Mouse (Mus musculus) heart, embryonic 13.5 days (tissue): ENCODE measurements around the gene Samhd1. TPM values are rescaled to one million over a fixed set of nuclear protein-coding genes. Genes with fewer than 3 reads are reported as not detected.
"Not testable (repeated sequence)": the region's sequence is repeated elsewhere in the genome, so short reads cannot be mapped to it uniquely, and the experiment has no call there.

Source experiments
- ATAC-seq: fragments of 200-750 bp; cut with Nextera tagmentation; 2 replicates; pipeline ENCODE4 v1.8.0; 2017; ENCODE audit warnings: moderate TSS enrichment; ENCODE audit not compliant: insufficient number of reproducible peaks, low FRiP score, low TSS enrichment; ENCODE audit errors: extremely low read depth
- H3K27ac ChIP-seq: fragments of 300-500 bp; sonication (generic); replicated peaks from 2 replicates; pipeline ENCODE4 v1.5.1; 2015; ENCODE audit warnings: moderate library complexity, mild to moderate bottlenecking, inconsistent platforms
- H3K27me3 ChIP-seq: fragments of 300-500 bp; sonication (generic); replicated peaks from 2 replicates; pipeline ENCODE4 v1.6.1; 2015; ENCODE audit warnings: mild to moderate bottlenecking, inconsistent platforms
- H3K36me3 ChIP-seq: fragments of 300-500 bp; sonication (generic); 2 replicates; pipeline ENCODE4 v1.6.1; 2015; ENCODE audit warnings: mild to moderate bottlenecking, inconsistent platforms
- H3K4me1 ChIP-seq: fragments of 300-500 bp; sonication (generic); 2 replicates; pipeline ENCODE4 v1.6.1; 2015; ENCODE audit warnings: inconsistent platforms
- H3K4me2 ChIP-seq: fragments of 300-500 bp; sonication (generic); 2 replicates; pipeline ENCODE4 v1.6.1; 2015; ENCODE audit warnings: inconsistent platforms, mild to moderate bottlenecking, moderate library complexity
- H3K4me3 ChIP-seq: fragments of 300-500 bp; sonication (generic); 2 replicates; pipeline ENCODE4 v1.5.1; 2015; ENCODE audit warnings: moderate library complexity, mild to moderate bottlenecking, inconsistent platforms
- H3K9ac ChIP-seq: fragments of 300-500 bp; sonication (generic); 2 replicates; pipeline ENCODE4 v1.6.1; 2015; ENCODE audit warnings: inconsistent platforms, mild to moderate bottlenecking, moderate library complexity
- H3K9me3 ChIP-seq: fragments of 300-500 bp; sonication (generic); 2 replicates; pipeline ENCODE4 v1.6.1; 2016; ENCODE audit warnings: inconsistent platforms
- WGBS: fragments of 180-500 bp; shearing (Covaris S2); methylation state at CpG from one replicate; pipeline ENCODE4 v1.1.7; 2015; ENCODE audit warnings: mixed read lengths; 5-methylcytosine and 5-hydroxymethylcytosine counted together
- polyA plus RNA-seq: library from polyadenylated mRNA; unstranded; fragments of >200 nt; fragmentation: Nextera tagmentation; extraction: Ambion mirVana; gene quantifications from 2 replicates; pipeline ENCODE4 v1.2.1, GENCODE M21; 2015

Gene Samhd1
- polyA plus RNA-seq = 15.9 and 16.4 TPM in 2 replicates

DNA sequence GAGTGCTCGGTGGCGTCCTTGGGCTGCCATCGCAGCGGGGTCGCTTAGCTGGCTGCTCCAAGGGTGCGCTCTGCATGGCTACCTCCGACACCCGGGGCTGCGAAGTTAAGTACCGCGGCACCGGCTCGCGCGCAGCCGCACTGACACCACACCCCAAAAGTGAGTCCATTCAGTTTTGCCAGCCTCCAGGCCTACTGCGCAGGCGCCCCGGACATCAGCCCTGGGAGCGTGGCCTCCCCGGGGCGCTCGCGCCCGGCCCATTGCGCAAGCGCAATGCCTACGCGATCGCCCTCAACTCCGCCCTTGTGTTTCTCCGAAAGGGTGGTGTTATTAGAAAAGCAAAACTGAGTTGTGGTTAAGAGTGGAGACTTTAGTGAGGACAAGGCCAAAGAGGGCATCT, at the start of gene Samhd1:
TSS of gene Samhd1 (minus strand) at position 252 of the 400 bp plus-strand sequence.
- H3K9me3 ChIP-seq = peaks cover 3% of the 10 kb centered on the region; the same call in 1 of the 2 replicates
- H3K4me1 ChIP-seq = peaks cover 16% of the 10 kb centered on the region
- H3K27ac ChIP-seq = peak within 1 kb of the TSS; percentile 83
- H3K36me3 ChIP-seq = no peaks in the 10 kb centered on the region
- H3K4me2 ChIP-seq = peak within 1 kb of the TSS; percentile 76
- no peaks in the 10 kb centered on the region for H3K27me3 ChIP-seq
- H3K9ac ChIP-seq = peak within 1 kb of the TSS; percentile 88
- under 1% methylated on average over 32 of the region's 32 CpGs for WGBS
- ATAC-seq = peak; percentile 91
- peak within 1 kb of the TSS; percentile 77 for H3K4me3 ChIP-seq

DNA sequence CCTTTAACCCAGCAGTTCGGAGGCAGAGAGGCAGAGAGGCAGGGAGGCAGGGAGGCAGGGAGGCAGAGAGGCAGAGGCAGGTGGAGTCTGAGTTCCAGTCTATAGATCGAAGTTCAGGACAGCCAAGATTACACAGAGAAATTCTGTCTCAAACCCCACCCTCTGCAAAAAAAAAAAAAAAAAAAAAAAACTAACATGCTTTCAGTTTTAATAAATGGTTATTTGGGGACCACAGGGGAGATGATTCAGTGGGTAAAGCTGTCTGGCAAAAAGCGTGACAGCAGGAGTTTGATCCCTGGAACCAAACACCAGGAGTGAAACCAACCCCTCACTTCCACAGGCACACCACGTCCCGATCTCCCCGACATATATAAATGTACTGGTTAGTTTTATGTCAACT, 43.1 kb upstream of the Samhd1 start:
- no peak for ATAC-seq
- Histone ChIP-seq H3K36me3 (peaks cover 72% of the 10 kb centered on the region), H3K4me1 (no peaks in the 10 kb centered on the region), H3K27ac (no peak overlapping the region), H3K9ac (no peak overlapping the region), H3K9me3 (no peaks in the 10 kb centered on the region), H3K27me3 (no peaks in the 10 kb centered on the region), H3K4me3 (no peak overlapping the region), H3K4me2 (no peak overlapping the region)
- WGBS = 84% methylated on average over 6 of the region's 6 CpGs

DNA sequence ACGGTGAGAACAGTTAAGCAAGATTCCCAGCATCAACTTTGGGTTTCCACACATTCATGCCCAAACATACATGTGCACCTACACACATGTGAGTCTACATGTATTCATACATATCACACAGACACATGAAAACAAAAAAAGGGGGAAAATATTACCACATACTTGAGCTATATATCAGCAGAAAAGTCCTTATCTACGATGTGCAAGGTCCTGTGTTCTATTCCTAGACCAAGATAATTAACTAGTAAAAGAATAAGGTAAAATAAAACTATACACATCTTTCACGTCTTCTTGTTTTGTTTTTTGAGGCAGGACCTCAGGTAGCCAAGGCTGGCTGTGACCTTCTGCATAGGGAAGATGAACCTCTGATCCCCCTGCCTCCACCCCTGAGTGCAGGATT, 41.2 kb upstream of the Samhd1 start:
- Histone ChIP-seq H3K4me3 (no peak overlapping the region), H3K9ac (no peak overlapping the region), H3K36me3 (peaks cover 68% of the 10 kb centered on the region), H3K27me3 (no peaks in the 10 kb centered on the region), H3K9me3 (no peaks in the 10 kb centered on the region), H3K4me1 (no peaks in the 10 kb centered on the region), H3K27ac (no peak overlapping the region), H3K4me2 (no peak overlapping the region)
- WGBS = 82% methylated on average over 3 of the region's 3 CpGs
- no peak for ATAC-seq

DNA sequence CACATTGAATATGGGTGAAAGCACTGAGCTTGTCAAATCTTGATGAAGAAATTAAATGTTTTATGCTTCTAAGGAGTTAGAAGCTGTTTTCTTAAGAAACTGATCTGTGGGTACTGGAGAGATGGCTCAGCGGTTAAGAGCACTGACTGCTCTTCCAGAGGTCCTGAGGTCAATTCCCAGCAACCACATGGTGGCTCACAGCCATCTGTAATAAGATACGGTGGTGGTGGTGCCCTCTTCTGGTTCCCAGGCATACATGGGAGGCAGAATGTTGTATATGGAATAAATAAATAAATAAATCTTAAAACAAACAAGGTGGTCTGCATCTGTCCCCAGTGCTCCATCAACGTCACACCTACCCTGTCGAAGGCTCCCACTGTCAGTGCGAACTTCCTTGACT, 39.4 kb upstream of the Samhd1 start:
- peaks cover 10% of the 10 kb centered on the region for H3K4me1 ChIP-seq
- H3K4me3 ChIP-seq = no peak overlapping the region
- H3K36me3 ChIP-seq = peaks cover 64% of the 10 kb centered on the region
- H3K27me3 ChIP-seq = no peaks in the 10 kb centered on the region
- H3K9ac ChIP-seq = no peak overlapping the region
- H3K27ac ChIP-seq = no peak overlapping the region
- no peaks in the 10 kb centered on the region for H3K9me3 ChIP-seq
- ATAC-seq = no peak
- no peak overlapping the region for H3K4me2 ChIP-seq
- 70% methylated on average over 5 of the region's 5 CpGs for WGBS

DNA sequence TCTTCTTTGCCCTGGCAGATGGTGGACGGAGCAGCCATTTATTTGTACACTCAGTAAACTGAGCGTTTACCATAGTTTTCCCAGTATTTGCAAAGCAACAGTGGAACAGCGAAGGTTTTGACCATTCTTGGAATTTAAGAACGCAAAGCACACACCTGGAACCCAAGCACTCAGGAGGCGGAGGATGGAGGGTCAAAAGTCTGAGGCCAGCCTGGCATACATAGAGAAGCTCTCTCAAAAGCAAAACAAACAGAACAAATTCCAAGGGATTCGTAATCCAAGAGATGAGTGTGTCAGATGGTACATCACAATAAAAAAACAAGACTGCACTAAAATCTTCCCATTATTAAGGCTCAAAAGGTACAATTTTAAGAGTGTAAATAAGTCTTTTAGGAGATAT, 38.5 kb upstream of the Samhd1 start:
- peaks cover 72% of the 10 kb centered on the region for H3K36me3 ChIP-seq
- H3K9me3 ChIP-seq = no peaks in the 10 kb centered on the region
- H3K4me1 ChIP-seq = peaks cover 10% of the 10 kb centered on the region
- no peak overlapping the region for H3K9ac ChIP-seq
- no peak for ATAC-seq
- no peak overlapping the region for H3K4me2 ChIP-seq
- H3K27ac ChIP-seq = no peak overlapping the region
- no peak overlapping the region for H3K4me3 ChIP-seq
- no peaks in the 10 kb centered on the region for H3K27me3 ChIP-seq
- WGBS = 90% methylated on average over 6 of the region's 6 CpGs

DNA sequence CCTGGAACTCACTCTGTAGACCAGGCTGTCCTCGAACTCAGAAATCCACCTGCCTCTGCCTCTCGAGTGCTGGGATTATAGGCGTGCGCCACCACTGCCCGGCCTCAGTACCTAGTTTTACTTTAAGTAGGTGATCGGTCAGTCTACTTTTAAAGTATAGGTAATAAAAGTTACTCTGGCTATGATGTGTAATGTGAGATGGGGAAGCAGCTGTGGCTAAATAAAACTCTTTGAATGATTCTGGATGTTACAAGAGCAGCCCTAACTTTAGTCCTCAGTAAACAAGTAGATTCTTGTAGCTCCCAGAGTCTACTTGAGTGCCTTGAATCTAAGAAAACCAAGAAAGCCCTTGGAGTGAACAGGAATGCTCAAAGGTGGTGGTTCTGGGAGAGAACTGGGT, 37.9 kb upstream of the Samhd1 start:
- H3K4me1 ChIP-seq = peaks cover 10% of the 10 kb centered on the region
- H3K27me3 ChIP-seq = no peaks in the 10 kb centered on the region
- no peak overlapping the region for H3K27ac ChIP-seq
- H3K4me2 ChIP-seq = no peak overlapping the region
- H3K9ac ChIP-seq = no peak overlapping the region
- ATAC-seq = no peak
- 95% methylated on average over 6 of the region's 6 CpGs for WGBS
- H3K36me3 ChIP-seq = peaks cover 75% of the 10 kb centered on the region
- H3K4me3 ChIP-seq = no peak overlapping the region
- no peaks in the 10 kb centered on the region for H3K9me3 ChIP-seq

DNA sequence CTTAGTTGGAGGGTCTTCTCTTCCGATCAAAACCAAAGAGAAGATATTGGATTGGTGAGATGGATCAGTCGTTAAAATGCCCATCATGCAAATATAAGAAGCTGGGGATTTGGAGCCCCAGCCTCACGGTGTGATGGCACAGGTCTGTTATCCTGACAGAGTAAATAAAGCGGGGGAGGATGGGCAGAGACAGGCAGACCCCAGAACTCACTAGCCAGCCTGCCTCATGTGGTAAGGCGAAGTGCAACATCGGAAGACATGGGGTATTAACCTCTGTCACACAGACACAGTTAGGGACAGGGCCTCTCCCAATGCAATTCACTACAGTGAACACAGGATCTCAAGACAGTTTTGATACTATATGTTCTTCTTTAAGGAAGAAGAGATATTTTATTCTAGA, 35.6 kb upstream of the Samhd1 start:
- Histone ChIP-seq H3K4me1 (peaks cover 10% of the 10 kb centered on the region), H3K27ac (peak overlapping the region; percentile 32; the same call in 1 of the 2 replicates), H3K4me2 (no peak overlapping the region), H3K4me3 (no peak overlapping the region), H3K9me3 (no peaks in the 10 kb centered on the region), H3K9ac (no peak overlapping the region), H3K36me3 (peaks cover 75% of the 10 kb centered on the region), H3K27me3 (no peaks in the 10 kb centered on the region)
- ATAC-seq = no peak
- 66% methylated on average over 6 of the region's 6 CpGs for WGBS

DNA sequence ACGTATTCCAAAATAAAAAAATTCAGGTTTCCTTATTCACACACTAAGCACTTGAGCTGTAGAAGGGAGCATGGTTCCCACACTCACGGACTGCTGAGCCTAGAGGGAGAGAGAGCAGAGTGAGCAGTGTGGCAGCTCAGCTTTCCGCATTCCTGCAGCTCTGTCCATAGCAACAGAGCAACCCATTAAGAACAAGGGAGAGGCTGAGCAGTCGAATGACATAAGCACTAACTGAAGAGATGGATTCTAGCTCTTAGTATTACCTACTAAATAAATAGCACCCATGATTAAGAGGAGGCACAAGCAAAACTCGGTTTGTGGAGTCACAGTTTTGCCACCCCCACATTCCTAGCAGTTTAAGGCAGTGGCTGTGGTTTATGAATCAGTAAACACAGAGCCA, 35.1 kb upstream of the Samhd1 start:
- peaks cover 73% of the 10 kb centered on the region for H3K36me3 ChIP-seq
- no peak overlapping the region for H3K4me3 ChIP-seq
- H3K27ac ChIP-seq = peak overlapping the region; percentile 32; the same call in 1 of the 2 replicates
- no peaks in the 10 kb centered on the region for H3K27me3 ChIP-seq
- no peaks in the 10 kb centered on the region for H3K9me3 ChIP-seq
- ATAC-seq = no peak
- WGBS = 33% methylated on average over 5 of the region's 5 CpGs
- no peak overlapping the region for H3K4me2 ChIP-seq
- H3K9ac ChIP-seq = no peak overlapping the region
- H3K4me1 ChIP-seq = peaks cover 10% of the 10 kb centered on the region

DNA sequence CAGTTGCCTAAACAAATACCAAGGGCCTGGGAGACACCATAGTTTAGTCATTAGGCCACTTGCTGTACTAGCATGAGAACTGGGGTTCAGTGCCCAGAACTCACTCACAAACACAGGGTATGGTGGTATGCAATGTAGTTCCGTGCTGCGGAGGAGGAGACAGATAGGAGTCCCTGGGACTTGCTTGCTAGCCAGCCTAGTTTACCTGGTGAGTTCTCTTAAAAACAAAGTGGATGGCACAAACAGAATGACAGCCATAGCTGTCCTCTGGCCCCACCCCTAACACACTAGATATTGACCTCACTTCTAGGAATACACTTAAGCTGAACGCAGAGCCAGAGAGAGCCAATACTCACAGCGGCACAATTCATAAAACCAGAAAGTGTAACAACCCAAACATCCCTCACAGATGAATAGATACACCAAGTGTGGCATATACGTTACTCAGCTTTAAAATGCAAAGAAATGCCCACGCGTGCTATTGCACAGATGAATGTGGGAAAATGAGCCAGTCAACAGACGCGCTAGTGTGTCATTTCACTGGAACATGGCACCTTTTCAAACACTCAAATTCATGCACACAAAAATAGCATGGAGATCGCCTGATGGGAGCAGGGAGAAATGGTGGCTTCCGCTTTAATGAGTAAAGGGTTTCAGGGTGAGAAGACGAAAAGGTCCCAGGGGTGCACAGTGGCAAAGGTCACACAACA, 31.5 kb upstream of the Samhd1 start:
- no peak overlapping the region for H3K4me3 ChIP-seq
- H3K4me1 ChIP-seq = peaks cover 10% of the 10 kb centered on the region
- H3K36me3 ChIP-seq = peaks cover 74% of the 10 kb centered on the region
- no peak for ATAC-seq
- H3K9me3 ChIP-seq = no peaks in the 10 kb centered on the region
- H3K27me3 ChIP-seq = no peaks in the 10 kb centered on the region
- no peak overlapping the region for H3K27ac ChIP-seq
- 92% methylated on average over 12 of the region's 12 CpGs for WGBS
- no peak overlapping the region for H3K9ac ChIP-seq
- H3K4me2 ChIP-seq = no peak overlapping the region

DNA sequence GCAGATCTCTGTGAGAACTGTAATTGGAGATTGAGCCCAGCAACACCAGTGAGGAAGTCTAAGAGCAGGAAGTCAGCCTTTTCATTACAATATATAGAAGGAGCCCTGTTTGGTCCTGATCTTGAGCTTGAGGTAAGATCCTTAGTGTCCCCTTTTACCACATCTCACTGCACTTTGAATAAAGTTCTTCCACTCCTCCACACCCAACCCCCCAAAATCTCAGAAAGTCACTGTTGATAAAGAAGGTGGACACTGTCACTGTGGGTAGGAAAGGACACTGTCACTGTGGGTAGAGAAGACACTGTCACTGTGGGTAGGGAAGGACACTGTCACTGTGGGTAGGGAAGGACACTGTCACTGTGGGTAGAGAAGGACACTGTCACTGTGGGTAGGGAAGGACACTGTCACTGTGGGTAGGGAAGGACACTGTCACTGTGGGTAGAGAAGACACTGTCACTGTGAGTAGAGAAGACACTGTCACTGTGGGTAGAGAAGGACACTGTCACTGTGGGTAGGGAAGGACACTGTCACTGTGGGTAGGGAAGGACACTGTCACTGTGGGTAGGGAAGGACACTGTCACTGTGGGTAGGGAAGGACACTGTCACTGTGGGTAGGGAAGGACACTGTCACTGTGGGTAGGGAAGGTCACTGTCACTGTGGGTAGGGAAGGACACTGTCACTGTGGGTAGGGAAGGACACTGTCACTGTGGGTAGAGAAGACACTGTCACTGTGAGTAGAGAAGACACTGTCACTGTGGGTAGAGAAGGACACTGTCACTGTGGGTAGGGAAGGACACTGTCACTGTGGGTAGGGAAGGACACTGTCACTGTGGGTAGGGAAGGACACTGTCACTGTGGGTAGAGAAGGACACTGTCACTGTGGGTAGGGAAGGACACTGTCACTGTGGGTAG, 30.5 kb upstream of the Samhd1 start:
- H3K4me3 ChIP-seq, H3K4me1 ChIP-seq, H3K27me3 ChIP-seq, H3K9me3 ChIP-seq, H3K9ac ChIP-seq, H3K27ac ChIP-seq, H3K4me2 ChIP-seq, ATAC-seq: not testable (repeated sequence)
- H3K36me3 ChIP-seq = peaks cover 82% of the 10 kb centered on the region

DNA sequence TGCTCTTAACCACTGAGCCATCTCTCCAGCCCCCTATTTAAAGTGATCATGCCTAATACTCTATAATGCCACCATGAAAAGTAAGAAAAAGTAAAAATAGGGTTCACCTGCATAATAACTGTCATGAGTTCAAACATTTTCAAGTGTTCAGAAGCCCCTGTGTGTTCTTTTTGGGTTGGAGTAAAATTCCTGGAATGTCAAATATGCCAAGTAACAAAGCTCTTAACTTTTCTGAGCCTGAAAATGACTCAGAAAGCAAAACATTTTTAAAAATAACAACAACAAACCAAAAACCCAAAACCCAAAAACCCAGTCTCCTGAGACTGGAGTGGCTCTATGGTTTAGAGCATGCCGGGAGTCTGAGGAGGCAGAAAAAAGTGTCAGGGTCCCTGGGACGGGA, 29.0 kb upstream of the Samhd1 start:
- 74% methylated on average over 2 of the region's 2 CpGs for WGBS
- Histone ChIP-seq H3K4me2 (no peak overlapping the region), H3K4me1 (no peaks in the 10 kb centered on the region), H3K27me3 (no peaks in the 10 kb centered on the region), H3K9ac (no peak overlapping the region), H3K9me3 (no peaks in the 10 kb centered on the region), H3K4me3 (no peak overlapping the region), H3K27ac (no peak overlapping the region), H3K36me3 (peaks cover 85% of the 10 kb centered on the region)
- no peak for ATAC-seq
